Mouse (Mus musculus): ENCODE measurements around the gene Psenen. TPM values are rescaled to one million over a fixed set of nuclear protein-coding genes. Genes with fewer than 3 reads are reported as not detected.

Gene Psenen
- polyA plus RNA-seq (2016; fragmentation: Nextera tagmentation; extraction: Ambion mirVana), result 124 and 126 TPM in 2 replicates

DNA sequence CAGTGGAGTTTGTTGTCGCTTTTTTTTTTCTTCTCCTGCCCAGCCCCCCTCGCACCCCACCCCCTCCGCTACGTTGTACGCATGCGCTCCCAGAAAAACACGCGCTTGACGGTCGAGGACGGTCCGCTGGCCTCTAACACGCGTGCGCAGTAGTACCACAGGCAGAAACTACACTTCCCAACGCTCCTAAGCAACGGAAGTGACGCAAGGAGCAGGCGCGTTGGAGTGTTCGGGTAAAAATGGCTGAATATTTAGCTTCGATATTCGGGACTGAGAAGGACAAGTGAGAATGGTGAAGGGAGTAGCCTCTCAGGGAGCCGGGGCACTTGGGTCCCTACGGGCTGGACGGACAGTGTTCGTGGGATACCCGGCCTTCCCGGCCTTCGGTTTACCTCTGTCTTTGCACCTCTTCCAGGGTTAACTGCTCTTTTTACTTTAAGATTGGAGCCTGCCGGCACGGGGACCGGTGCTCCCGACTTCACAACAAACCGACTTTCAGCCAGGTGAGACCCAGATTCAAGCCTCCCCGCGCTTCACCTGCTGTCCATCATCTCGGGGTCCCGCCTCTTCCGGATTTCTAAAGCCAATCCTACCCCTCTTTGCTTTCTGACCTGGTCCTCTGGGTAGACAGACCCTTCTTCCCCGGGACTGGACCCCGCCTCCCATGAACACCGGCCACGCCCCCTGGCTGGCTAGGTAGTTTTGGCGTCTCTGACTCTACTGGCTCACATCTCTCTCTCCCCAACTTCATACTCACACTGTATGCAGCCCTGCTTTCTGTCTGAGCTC is at the start of gene Psenen, which contains the start of the genes U2af1l4 and Gm49396:
TSS of gene Psenen (minus strand) at position 511 of the 789 bp plus-strand sequence.
TSS of gene U2af1l4 (plus strand) at position 185 of the 789 bp plus-strand sequence.
TSS of gene Gm49396 (plus strand) at position 228 of the 789 bp plus-strand sequence.
- peak within 1 kb of the TSS; percentile 72 for H3K4me3 ChIP-seq

DNA sequence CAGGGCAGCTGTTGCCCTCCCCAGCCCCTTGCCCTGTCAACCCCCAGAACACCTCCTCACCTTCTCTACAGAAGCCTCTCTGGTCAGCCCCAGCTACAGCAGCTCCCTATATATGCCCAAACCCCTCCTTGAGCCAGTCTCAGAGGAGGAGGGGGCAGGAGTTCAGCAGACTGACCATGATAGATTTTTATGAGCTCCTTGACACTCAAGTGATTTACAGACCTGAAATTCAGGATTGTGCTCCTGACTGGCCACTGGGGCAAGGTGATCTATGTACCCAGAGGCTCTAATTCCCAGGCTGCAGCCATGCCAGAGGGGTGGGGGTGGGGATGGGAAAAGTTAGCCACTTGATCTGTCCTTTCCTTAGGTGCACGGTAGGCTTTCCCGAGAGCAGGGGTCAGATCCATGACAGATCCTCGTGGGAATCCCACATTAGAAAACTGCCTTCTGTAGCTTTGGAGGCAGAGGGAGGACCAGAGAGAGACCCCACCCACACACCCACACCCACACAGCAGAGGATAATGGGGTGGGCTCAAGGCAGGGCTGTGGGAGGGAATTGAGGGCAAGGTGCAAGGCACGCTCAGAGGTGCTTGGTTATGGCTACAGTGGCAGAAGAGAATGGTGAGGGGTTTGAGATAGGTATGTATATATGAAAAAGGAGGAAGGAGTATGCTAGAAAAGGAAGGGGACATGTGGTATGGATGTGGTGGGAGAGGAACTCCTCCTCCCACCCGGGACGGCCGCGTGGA is 49.4 kb upstream of the Psenen start, which contains the start of gene Upk1a:
TSS of gene Upk1a (minus strand) at position 194 of the 749 bp plus-strand sequence.
- Histone ChIP-seq H3K27me3 (ENCODE audit: poor library complexity, severe bottlenecking) (no peaks in the 10 kb centered on the region), H3K27ac (no peak within 1 kb of the TSS), H3K4me1 (peaks cover 16% of the 10 kb centered on the region), H3K4me3 (no peak within 1 kb of the TSS; the same call in 1 of the 2 replicates), H3K9me3 (no peaks in the 10 kb centered on the region), H3K36me3 (replicated peaks) (peaks cover 30% of the 10 kb centered on the region)
- DNase-seq (ENCODE audit: extremely low spot score, low spot score), result no peak
- 83% methylated on average over 8 of the region's 8 CpGs for WGBS

More for the DNA sequence above, at the start of gene Psenen, which contains the start of the genes U2af1l4 and Gm49396:
- WGBS, result under 1% methylated on average over 45 of the region's 45 CpGs
- Histone ChIP-seq H3K9me3 (no peaks in the 10 kb centered on the region), H3K27ac (peak within 1 kb of the TSS; percentile 91), H3K27me3 (ENCODE audit: poor library complexity, severe bottlenecking) (no peaks in the 10 kb centered on the region), H3K36me3 (replicated peaks) (peaks cover 39% of the 10 kb centered on the region), H3K4me1 (peaks cover 31% of the 10 kb centered on the region)
- peak; percentile 95 for DNase-seq (ENCODE audit: extremely low spot score, low spot score)

- no peak for DNase-seq (ENCODE audit: extremely low spot score, low spot score)
- no peaks in the 10 kb centered on the region for H3K27me3 ChIP-seq (ENCODE audit: poor library complexity, severe bottlenecking)
- WGBS, result 68% methylated on average over 7 of the region's 7 CpGs
Measured at GRCm38 (mm10) chr7:30610043-30610442, 46.6 kb upstream of the Psenen start.

GRCm38 (mm10) chr7:30608476-30608875 is 45.0 kb upstream of the Psenen start:
- Histone ChIP-seq H3K9me3 (no peaks in the 10 kb centered on the region), H3K36me3 (replicated peaks) (no peaks in the 10 kb centered on the region), H3K4me1 (peaks cover 12% of the 10 kb centered on the region), H3K27me3 (ENCODE audit: poor library complexity, severe bottlenecking) (no peaks in the 10 kb centered on the region), H3K4me3 (no peak overlapping the region), H3K27ac (no peak overlapping the region)
- DNase-seq (ENCODE audit: extremely low spot score, low spot score), result no peak
- 50% methylated on average over 16 of the region's 16 CpGs for WGBS

More at GRCm38 (mm10) chr7:30610043-30610442, 46.6 kb upstream of the Psenen start:
- peaks cover 2% of the 10 kb centered on the region for H3K36me3 ChIP-seq (replicated peaks)
- H3K4me3 ChIP-seq, result no peak overlapping the region
- peaks cover 13% of the 10 kb centered on the region for H3K4me1 ChIP-seq
- H3K9me3 ChIP-seq, result no peaks in the 10 kb centered on the region
- H3K27ac ChIP-seq, result no peak overlapping the region

DNA sequence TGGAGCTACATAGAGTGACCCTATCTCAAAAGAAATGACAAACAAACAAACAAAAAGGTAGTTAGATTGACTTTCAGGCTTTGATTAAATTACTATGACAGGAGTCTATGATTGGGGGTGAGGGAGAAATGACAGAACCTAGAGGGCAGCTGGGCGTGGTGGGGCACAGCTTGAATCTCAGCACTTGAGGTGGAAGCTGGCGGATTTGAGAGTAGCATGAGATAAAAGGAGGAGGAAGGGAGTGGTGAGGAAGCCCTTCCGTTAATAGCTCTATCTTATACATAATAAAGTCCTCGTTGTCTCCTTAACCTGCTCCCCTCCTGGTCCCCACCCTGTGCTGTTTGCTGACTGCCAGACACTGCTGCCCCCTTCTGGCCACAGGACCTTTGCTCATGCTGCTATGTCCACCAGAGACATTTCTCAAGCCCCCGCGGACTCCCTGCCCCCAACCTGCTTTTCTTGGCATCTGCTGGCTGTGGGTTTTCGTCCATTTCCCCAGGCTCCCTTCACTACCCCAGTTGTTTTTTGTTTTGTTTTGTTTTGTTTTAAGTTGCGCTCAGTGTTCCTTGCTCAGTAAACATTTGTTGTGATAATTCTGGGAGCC is 44.4 kb upstream of the Psenen start:
- H3K27ac ChIP-seq, result no peak overlapping the region
- WGBS, result 30% methylated on average over 8 of the region's 8 CpGs
- H3K36me3 ChIP-seq (replicated peaks), result no peaks in the 10 kb centered on the region
- peaks cover 10% of the 10 kb centered on the region for H3K4me1 ChIP-seq
- DNase-seq (ENCODE audit: extremely low spot score, low spot score), result peak; percentile 55
- no peak overlapping the region for H3K4me3 ChIP-seq
- H3K27me3 ChIP-seq (ENCODE audit: poor library complexity, severe bottlenecking), result no peaks in the 10 kb centered on the region
- H3K9me3 ChIP-seq, result no peaks in the 10 kb centered on the region

DNA sequence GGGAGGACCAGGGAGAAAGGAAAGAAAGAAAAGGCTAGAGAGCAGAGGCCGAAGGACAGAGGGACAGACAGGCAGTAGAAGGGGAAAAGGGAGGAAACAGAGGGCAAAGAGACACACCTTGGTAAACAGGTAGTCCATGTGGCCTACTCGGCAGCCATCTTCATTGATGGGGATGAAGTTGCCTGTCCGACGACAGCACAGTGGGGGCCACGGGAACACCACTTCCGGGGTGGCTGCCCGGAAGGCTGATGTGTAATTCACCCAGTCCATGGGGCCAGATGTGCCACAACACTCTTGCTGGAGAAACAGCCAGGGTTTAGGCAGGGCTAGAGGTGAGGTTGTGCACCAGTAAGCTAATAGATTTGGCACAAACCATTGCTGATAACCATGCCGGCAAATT is 41.5 kb upstream of the Psenen start:
- 88% methylated on average over 8 of the region's 8 CpGs for WGBS
- no peaks in the 10 kb centered on the region for H3K9me3 ChIP-seq

DNA sequence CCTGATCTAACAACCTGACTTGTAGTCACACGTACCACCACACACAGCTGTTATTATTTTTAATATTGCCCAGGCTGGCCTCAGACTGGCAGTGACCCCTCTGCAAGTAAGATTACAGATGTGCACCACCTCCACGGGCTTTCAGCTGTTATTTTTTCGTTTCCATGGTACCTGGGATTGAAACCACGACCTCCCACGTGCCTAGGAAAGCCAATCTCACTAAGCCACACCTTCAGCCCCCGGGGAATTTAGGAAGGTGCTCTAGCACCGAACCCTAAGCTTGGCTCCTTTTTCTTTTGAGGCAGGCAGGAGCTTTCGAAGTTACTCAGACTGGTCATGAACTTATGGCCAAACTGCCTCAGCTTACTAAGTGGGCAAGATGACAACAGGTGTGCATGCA is 41.0 kb upstream of the Psenen start:
- no peaks in the 10 kb centered on the region for H3K9me3 ChIP-seq
- no peak overlapping the region for H3K4me3 ChIP-seq
- no peak overlapping the region for H3K27ac ChIP-seq
- no peak for DNase-seq (ENCODE audit: extremely low spot score, low spot score)
- WGBS, result 62% methylated on average over 8 of the region's 8 CpGs
- no peaks in the 10 kb centered on the region for H3K27me3 ChIP-seq (ENCODE audit: poor library complexity, severe bottlenecking)
- H3K4me1 ChIP-seq, result peaks cover 23% of the 10 kb centered on the region
- no peaks in the 10 kb centered on the region for H3K36me3 ChIP-seq (replicated peaks)

More for the DNA sequence above, 41.5 kb upstream of the Psenen start:
- Histone ChIP-seq H3K27ac (no peak overlapping the region), H3K27me3 (ENCODE audit: poor library complexity, severe bottlenecking) (no peaks in the 10 kb centered on the region), H3K36me3 (replicated peaks) (no peaks in the 10 kb centered on the region), H3K4me1 (peaks cover 18% of the 10 kb centered on the region), H3K4me3 (no peak overlapping the region)
- DNase-seq (ENCODE audit: extremely low spot score, low spot score), result no peak

- Histone ChIP-seq H3K4me3 (no peak overlapping the region), H3K27ac (no peak overlapping the region), H3K4me1 (peaks cover 14% of the 10 kb centered on the region), H3K27me3 (ENCODE audit: poor library complexity, severe bottlenecking) (no peaks in the 10 kb centered on the region), H3K9me3 (no peaks in the 10 kb centered on the region), H3K36me3 (replicated peaks) (no peaks in the 10 kb centered on the region)
- DNase-seq (ENCODE audit: extremely low spot score, low spot score), result no peak
- WGBS, result 51% methylated on average over 3 of the region's 3 CpGs
Measured at GRCm38 (mm10) chr7:30602583-30602982, 39.2 kb upstream of the Psenen start.

DNA sequence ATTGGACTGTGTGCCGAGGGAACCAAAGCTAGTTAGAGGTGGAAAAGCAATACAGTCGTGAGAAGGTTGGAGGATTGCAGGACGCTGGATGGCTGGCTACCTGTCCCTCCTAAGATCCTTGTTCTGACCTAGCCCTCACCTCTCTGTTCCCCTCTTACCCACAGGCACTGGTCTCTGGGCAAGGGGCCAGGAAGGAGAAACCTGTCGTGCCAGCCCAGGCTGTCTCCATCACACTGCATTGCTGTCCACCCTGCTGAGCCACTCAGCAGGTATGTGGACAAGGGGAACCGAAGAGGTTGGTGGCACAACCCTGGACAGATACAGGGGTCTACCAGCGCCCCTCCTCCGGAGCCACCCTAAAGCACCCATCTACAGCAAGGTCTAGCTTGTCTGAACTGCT is 37.2 kb upstream of the Psenen start:
- Histone ChIP-seq H3K4me1 (peaks cover 14% of the 10 kb centered on the region), H3K27ac (no peak overlapping the region), H3K36me3 (replicated peaks) (no peaks in the 10 kb centered on the region), H3K4me3 (no peak overlapping the region; the same call in 1 of the 2 replicates), H3K27me3 (ENCODE audit: poor library complexity, severe bottlenecking) (no peaks in the 10 kb centered on the region), H3K9me3 (no peaks in the 10 kb centered on the region)
- no peak for DNase-seq (ENCODE audit: extremely low spot score, low spot score)
- 74% methylated on average over 7 of the region's 7 CpGs for WGBS

DNA sequence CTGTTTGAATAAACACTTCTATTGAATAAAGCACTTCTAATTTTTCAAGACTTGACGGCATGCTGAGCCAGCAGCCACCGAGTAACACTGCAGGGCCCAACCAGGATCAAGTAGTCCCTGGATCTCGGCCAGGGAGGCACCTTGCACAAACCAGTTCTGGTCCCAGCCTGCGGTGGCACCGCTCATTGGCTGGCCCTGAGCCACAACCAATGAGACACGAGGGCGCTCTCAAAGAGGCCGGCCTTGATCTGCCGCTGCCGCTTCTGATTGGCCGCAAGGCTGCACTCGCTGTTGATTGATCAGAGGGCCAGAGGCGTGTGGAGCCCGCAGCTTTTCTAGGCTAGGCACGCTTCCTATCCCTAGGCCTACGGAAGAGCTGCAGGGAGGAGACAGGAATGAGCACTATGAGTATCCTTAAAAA is 36.5 kb upstream of the Psenen start:
- H3K27me3 ChIP-seq (ENCODE audit: poor library complexity, severe bottlenecking), result no peaks in the 10 kb centered on the region
- peak overlapping the region; percentile 25 for H3K4me3 ChIP-seq
- H3K36me3 ChIP-seq (replicated peaks), result no peaks in the 10 kb centered on the region
- H3K27ac ChIP-seq, result 0 out of 2 replicates have a peak overlapping the region, but pooled peaks have one; percentile 40
- peak; percentile 84 for DNase-seq (ENCODE audit: extremely low spot score, low spot score)
- H3K4me1 ChIP-seq, result peaks cover 14% of the 10 kb centered on the region
- WGBS, result 2% methylated on average over 16 of the region's 16 CpGs
- H3K9me3 ChIP-seq, result no peaks in the 10 kb centered on the region

DNA sequence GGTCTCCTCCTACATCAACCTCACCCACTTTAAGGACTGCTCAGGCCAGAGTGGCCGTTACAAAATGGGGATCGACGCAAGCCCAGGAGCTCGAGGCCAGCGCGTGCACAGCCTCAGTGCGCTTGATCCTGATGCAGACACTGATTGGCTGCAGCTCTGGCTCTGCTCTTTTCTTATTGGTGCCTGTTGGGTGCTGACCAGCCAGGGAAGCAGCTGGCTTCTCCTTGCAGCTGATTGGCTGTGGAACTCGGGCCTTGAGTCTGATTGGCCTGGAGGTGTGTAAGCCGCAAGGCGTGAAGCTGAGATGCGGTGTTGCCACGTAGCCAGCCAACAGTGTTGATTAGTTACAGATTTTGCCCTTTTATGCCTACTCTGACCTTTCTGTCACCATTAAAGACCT is 35.4 kb upstream of the Psenen start, which contains the start of gene Zbtb32:
TSS of gene Zbtb32 (minus strand) at position 124 of the 400 bp plus-strand sequence.
- Histone ChIP-seq H3K4me3 (peak within 1 kb of the TSS; percentile 25), H3K27me3 (ENCODE audit: poor library complexity, severe bottlenecking) (no peaks in the 10 kb centered on the region), H3K9me3 (no peaks in the 10 kb centered on the region), H3K4me1 (peaks cover 14% of the 10 kb centered on the region), H3K36me3 (replicated peaks) (no peaks in the 10 kb centered on the region), H3K27ac (0 out of 2 replicates have a peak within 1 kb of the TSS, but pooled peaks have one; percentile 40)
- 94% methylated on average over 12 of the region's 12 CpGs for WGBS
- DNase-seq (ENCODE audit: extremely low spot score, low spot score), result no peak

GRCm38 (mm10) chr7:30596811-30597210 is 33.4 kb upstream of the Psenen start:
- Histone ChIP-seq H3K9me3 (no peaks in the 10 kb centered on the region), H3K27ac (no peak overlapping the region), H3K4me1 (peaks cover 20% of the 10 kb centered on the region), H3K27me3 (ENCODE audit: poor library complexity, severe bottlenecking) (no peaks in the 10 kb centered on the region), H3K4me3 (no peak overlapping the region), H3K36me3 (replicated peaks) (no peaks in the 10 kb centered on the region)
- DNase-seq (ENCODE audit: extremely low spot score, low spot score), result no peak
- WGBS, result 83% methylated on average over 5 of the region's 5 CpGs
